Mouse (Mus musculus): ENCODE data around the gene Haus2. TPM values are rescaled to one million over a fixed set of nuclear protein-coding genes. Genes with fewer than 3 reads are reported as not detected.

The Haus2 gene
- polyA plus RNA-seq, 1 experiment from 2014 or later = 31.1 TPM

GRCm38 (mm10) chr2:120663491-120664154 lies 54.4 kb downstream of the Haus2 start:
- Histone ChIP-seq H3K36me3 (ENCODE audit: control insufficient read depth, insufficient read depth, low read length) (no peaks in the 10 kb centered on the region), H3K9me3 (ENCODE audit: control insufficient read depth, low read length) (no peaks in the 10 kb centered on the region), H3K4me2 (ENCODE audit: low read depth, severe bottlenecking) (no peak overlapping the region), H3K27me3 (ENCODE audit: control insufficient read depth, insufficient read depth, low read length) (no peaks in the 10 kb centered on the region), H3K9ac (ENCODE audit: low read length) (no peak overlapping the region), H3K4me3 (ENCODE audit: low read depth, low read length) (no peak overlapping the region), H3K27ac (replicated peaks; ENCODE audit: low read depth, low read length) (no peak overlapping the region), H3K4me1 (ENCODE audit: control insufficient read depth, insufficient read depth, low read length) (no peaks in the 10 kb centered on the region)
- 80% methylated on average over 3 of the region's 3 CpGs for WGBS
- ATAC-seq (ENCODE audit: insufficient number of reproducible peaks, low FRiP score, low TSS enrichment, low read depth) = no peak
- DNase-seq (ENCODE audit: low spot score) = no peak

GRCm38 (mm10) chr2:120667446-120667845 lies 58.3 kb downstream of the Haus2 start:
- WGBS = 87% methylated on average over 2 of the region's 2 CpGs
- ATAC-seq (ENCODE audit: insufficient number of reproducible peaks, low FRiP score, low TSS enrichment, low read depth) (no peak), DNase-seq (ENCODE audit: low spot score) (no peak)

DNA sequence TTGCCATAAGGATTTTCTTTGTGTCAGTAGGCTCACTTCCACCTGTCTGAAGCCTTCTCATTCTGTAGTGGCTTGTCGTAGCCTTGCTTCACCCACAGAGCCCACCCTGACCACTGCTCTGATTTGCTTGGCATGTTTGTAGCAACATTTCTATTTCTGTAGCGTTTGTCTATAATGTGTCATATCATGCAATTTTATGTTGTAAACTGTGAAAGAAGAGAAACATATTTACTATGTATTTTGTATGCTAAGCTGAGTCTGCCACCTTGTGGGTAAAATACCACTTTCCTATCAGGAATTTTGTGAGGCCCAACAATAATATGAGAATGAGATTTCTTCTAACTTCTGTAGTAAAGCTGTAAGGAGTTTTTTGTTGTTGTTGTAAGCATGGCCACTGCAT lies 61.1 kb downstream of the Haus2 start:
- H3K36me3 ChIP-seq (ENCODE audit: control insufficient read depth, insufficient read depth, low read length) = no peaks in the 10 kb centered on the region
- no peak overlapping the region for H3K4me2 ChIP-seq (ENCODE audit: low read depth, severe bottlenecking)
- no peak overlapping the region for H3K4me3 ChIP-seq (ENCODE audit: low read depth, low read length)
- no peaks in the 10 kb centered on the region for H3K9me3 ChIP-seq (ENCODE audit: control insufficient read depth, low read length)
- H3K27me3 ChIP-seq (ENCODE audit: control insufficient read depth, insufficient read depth, low read length) = no peaks in the 10 kb centered on the region
- no peak overlapping the region for H3K9ac ChIP-seq (ENCODE audit: low read length)
- H3K27ac ChIP-seq (replicated peaks; ENCODE audit: low read depth, low read length) = no peak overlapping the region
- no peak for ATAC-seq (ENCODE audit: insufficient number of reproducible peaks, low FRiP score, low TSS enrichment, low read depth)
- 92% methylated on average over 2 of the region's 2 CpGs for WGBS
- no peak for DNase-seq (ENCODE audit: low spot score)
- no peaks in the 10 kb centered on the region for H3K4me1 ChIP-seq (ENCODE audit: control insufficient read depth, insufficient read depth, low read length)

More at GRCm38 (mm10) chr2:120667446-120667845, 58.3 kb downstream of the Haus2 start:
- no peak overlapping the region for H3K9ac ChIP-seq (ENCODE audit: low read length)
- no peaks in the 10 kb centered on the region for H3K36me3 ChIP-seq (ENCODE audit: control insufficient read depth, insufficient read depth, low read length)
- no peak overlapping the region for H3K4me3 ChIP-seq (ENCODE audit: low read depth, low read length)
- no peaks in the 10 kb centered on the region for H3K4me1 ChIP-seq (ENCODE audit: control insufficient read depth, insufficient read depth, low read length)
- no peaks in the 10 kb centered on the region for H3K9me3 ChIP-seq (ENCODE audit: control insufficient read depth, low read length)
- no peak overlapping the region for H3K27ac ChIP-seq (replicated peaks; ENCODE audit: low read depth, low read length)
- no peak overlapping the region for H3K4me2 ChIP-seq (ENCODE audit: low read depth, severe bottlenecking)
- no peaks in the 10 kb centered on the region for H3K27me3 ChIP-seq (ENCODE audit: control insufficient read depth, insufficient read depth, low read length)

Other genes starting within 250 kb of the Haus2 start
- gene Ganc, start 205.5 kb upstream of the Haus2 start, polyA plus RNA-seq (2014; fragmentation: Nextera tagmentation; extraction: Ambion mirVana) = 6.6 and 6.7 TPM in 2 replicates
- 7.2 and 8.3 TPM in 2 replicates for gene Tmem87a, start 205.3 kb upstream of the Haus2 start, polyA plus RNA-seq (2014; fragmentation: Nextera tagmentation; extraction: Ambion mirVana)
- gene Capn3, start 153.4 kb upstream of the Haus2 start, polyA plus RNA-seq (2014; fragmentation: Nextera tagmentation; extraction: Ambion mirVana) = 0.95 and 1.0 TPM in 2 replicates
- 66.1 and 70.5 TPM in 2 replicates for gene Zfp106, start 45.5 kb upstream of the Haus2 start, polyA plus RNA-seq (2014; fragmentation: Nextera tagmentation; extraction: Ambion mirVana)
- 67.8 and 70.0 TPM in 2 replicates for gene Snap23, start 41.7 kb upstream of the Haus2 start, polyA plus RNA-seq (2014; fragmentation: Nextera tagmentation; extraction: Ambion mirVana)
- 29.0 and 31.9 TPM in 2 replicates for gene Lrrc57, start 137 bp downstream of the Haus2 start, polyA plus RNA-seq (2014; fragmentation: Nextera tagmentation; extraction: Ambion mirVana)
- 3.3 and 4.2 TPM in 2 replicates for gene Stard9, start 19.7 kb downstream of the Haus2 start, polyA plus RNA-seq (2014; fragmentation: Nextera tagmentation; extraction: Ambion mirVana)
- 6.8 and 8.1 TPM in 2 replicates for gene Cdan1, start 240.7 kb downstream of the Haus2 start, polyA plus RNA-seq (2014; fragmentation: Nextera tagmentation; extraction: Ambion mirVana)
- 5.9 and 7.1 TPM in 2 replicates for gene Ttbk2, start 241.2 kb downstream of the Haus2 start, polyA plus RNA-seq (2014; fragmentation: Nextera tagmentation; extraction: Ambion mirVana)

Measured in limb, embryonic 11.5 days (tissue).